Mouse (Mus musculus): ENCODE data around the gene Pid1.
"Not testable (repeated sequence)": the region's sequence is repeated elsewhere in the genome, so short reads cannot be mapped to it uniquely, and the experiment has no call there.

The Pid1 gene

DNA sequence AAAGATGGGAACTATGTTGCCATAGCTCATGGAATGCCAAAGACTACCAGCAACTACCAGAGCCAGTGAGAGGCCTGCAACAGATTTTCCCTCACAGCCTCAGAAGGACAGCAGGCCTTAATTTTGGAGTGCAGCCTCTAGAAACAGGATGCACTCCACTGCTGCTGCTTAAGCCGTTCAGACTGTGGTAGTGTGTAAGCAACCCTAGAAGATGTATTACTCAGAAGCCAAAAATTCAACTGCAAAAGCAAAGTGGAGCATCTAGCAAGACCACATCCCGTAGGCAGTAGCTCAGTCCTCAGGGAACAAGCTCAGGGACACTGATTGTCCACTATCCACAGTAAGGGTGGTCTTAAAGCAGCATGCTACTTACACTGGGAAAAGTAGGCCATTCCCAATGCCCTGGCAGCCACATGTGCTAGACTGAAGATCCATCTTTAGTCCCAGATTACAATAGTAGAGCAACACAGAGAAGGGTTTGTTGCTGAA lies 92.2 kb downstream of the Pid1 start:
- no peak for DNase-seq (ENCODE audit: low spot score)

DNA sequence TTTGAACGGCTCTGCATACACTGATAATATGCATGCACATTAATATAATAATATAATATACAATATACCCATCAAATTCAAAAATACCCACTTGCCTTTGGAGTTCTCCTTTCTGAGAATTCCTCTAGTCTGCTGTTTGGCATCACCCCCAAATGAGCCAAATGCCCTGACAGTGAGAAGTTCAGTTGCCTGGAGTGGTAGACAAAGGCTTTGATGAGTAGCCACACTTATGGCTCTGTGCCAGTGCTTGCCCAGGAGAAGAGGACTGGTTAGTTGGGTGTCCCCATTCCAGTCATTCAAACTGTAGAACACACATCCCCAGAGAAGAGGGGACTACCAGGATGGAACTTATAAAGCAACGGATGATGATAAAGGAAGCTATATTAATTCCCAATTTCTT lies 106.3 kb downstream of the Pid1 start:
- no peak for DNase-seq (ENCODE audit: low spot score)

GRCm38 (mm10) chr1:84254361-84254760 lies 109.6 kb downstream of the Pid1 start:
- DNase-seq (ENCODE audit: low spot score), result no peak

DNA sequence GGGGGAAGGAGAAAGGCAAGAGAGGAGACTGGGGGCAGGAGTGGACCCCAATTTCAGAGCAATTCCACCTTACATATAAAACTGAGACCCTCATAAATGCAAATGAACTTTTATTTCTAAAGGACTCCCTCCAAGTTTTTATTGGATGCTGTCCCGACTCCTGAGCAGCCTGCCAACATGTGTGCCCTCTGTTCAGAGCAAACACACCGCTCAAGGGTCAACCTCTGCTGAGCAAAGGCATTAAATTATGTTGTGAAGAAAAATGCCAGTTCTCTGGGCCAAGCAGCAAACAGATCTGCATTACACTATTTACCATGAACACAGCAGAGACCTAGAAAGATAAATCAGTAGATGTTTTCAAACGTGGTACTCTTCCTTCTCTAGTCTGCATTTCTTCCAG lies 110.1 kb downstream of the Pid1 start:
- DNase-seq (ENCODE audit: low spot score), result no peak

DNA sequence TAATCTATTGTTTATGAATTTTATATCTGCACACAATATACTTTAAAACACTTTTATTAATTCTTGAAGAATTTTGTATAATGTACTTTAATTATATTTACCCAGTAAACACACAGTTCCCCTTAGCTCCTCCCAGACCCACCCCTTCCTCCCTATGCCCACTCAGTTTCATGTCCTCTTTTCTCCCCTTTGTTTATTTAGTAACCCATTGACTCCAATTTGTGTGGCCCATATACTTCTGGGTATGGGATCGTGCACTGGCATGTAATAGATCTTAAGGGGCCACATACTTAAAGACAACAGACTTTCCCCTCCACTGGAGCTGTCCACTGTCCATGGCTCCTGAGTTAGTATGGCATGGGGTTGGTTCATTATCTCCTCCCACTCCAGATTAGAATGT lies 112.8 kb downstream of the Pid1 start:
- no peak for DNase-seq (ENCODE audit: low spot score)

DNA sequence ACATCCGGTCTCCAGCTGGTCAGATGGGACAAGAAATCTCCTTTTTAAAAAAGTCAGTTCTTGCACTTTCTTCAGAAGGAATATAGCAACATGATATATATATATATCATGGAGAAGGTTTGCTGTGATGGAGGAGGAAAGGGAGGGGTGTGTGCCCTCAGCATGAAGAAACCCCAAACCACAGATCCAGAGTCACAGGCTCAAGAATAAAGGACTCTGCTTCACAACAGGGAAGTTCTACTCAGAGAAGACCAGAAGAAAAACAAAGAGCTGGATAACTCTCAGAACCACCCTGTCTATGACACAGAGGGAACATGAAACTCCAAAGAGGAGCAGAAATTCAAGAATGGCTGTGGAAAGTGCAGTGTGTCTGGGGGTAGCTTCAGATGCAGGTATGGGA lies 113.2 kb downstream of the Pid1 start:
- DNase-seq (ENCODE audit: low spot score), result no peak

DNA sequence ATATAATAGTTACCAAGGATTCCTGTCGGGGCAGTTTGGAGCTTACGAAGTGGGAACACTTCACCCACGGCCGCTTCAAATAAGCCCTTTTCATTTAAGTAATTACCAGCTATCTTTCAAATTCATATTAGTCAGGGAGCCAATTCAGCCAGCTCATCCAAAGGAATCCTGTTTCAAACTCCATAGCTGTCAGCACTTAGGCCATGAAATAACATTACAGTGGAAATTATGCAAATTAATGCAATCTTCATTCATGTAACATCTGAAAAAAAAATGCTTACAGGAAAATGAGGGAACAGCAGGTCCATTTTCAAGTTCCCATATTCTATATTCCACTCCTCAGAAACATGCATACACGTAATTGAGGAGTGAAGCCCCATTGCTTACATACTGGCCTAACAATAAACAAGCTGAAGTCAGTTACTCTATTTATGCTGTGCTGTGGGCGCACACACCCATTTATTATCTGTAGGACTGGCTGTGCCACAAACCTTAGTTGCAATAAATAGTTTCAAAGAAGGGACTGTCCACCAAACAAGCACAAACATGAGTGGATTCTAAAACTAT lies 114.1 kb downstream of the Pid1 start:
- DNase-seq (ENCODE audit: low spot score), result no peak

DNA sequence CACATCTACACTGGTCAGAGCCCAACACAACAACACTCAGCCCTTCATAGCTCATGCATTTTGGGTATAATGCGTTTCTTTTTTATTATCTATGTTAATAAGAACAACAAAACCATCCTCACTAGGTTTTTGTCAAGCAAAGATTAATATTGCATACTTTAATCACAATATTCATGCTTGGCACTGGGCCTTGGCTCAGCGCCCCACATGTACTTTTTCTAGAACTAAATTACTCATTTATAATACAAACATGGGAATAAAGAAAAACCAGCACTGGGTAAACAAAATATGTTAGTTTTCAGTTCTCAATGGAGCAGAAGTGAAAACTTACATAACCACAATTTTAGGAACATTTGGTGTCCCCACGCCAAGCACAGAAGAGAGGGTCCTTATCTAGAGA lies 116.9 kb downstream of the Pid1 start:
- DNase-seq (ENCODE audit: low spot score), result no peak

DNA sequence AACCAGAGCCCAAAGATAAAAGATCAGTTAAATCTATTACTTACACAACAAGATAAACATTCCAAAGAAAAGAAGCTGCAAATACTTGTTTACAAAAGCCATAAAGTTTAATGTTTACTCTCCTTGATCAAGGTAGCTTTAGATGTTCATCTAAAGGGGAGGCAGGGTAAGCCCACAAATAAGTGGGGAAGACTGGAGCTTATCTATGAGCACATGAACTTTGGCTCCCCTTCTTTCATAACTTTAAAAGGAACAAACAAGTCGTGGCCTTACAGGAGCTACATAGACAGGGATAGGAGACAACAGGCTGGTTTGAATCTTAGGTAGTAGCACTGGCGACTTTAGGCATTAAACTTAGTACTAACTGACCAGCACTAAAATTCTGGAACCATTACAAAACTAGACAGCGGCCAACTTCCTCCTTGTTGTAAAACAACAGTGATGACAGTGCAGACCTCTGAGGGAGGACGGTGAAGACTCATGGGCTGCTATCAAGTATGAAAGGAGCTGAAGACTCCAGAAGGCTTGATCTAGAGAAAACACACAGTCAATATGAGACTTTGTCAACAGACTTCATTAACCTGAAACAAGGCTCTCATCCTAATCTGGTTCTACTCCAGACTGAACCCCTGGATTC lies 122.7 kb downstream of the Pid1 start:
- DNase-seq (ENCODE audit: low spot score), result no peak

- no peak for DNase-seq (ENCODE audit: low spot score)
These were observed 123.8 kb downstream of the Pid1 start for GRCm38 (mm10) chr1:84240203-84240602.

DNA sequence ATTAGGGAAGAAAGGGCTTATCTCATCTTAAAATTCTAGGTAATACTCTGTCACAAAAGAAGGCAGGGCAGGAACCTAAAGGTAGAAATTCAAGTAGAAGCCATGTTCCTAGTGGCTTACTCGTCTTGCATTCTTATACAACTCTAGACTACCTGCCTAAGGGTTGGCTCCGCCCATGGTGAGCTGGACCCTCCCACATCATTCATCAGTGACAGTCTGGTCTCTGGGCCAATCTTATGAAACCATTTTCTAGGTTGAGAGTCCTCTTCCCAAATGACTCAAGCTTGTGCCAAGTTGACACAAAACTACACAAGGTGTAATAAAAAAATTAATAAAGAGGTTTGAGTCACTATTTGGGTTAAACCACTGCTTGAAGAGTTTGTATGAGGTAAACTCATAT lies 133.5 kb downstream of the Pid1 start:
- no peak for DNase-seq (ENCODE audit: low spot score)

DNA sequence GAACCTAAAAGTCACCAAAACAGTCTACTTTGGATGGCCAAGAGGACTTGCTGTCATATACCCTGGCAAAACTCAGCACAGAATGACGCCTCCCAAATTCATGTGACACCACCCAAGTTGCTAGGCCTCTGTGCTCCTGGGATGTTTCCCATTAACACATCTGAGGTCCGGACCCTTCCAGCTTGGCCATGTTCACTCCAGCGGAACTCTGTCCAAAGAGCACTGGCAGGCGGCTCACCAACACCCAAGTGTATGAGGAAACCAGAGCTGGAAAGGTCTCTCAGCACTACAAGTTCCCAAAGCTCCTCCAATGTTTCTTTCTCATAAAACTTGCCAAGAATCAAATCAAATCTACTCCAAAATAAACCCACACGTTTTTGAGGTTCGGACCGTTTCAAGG lies 138.4 kb downstream of the Pid1 start:
- DNase-seq (ENCODE audit: low spot score), result no peak

GRCm38 (mm10) chr1:84222051-84222450 lies 141.9 kb downstream of the Pid1 start:
- DNase-seq (ENCODE audit: low spot score), result no peak

- DNase-seq (ENCODE audit: low spot score), result peak; percentile 16
These were observed 145.4 kb downstream of the Pid1 start for GRCm38 (mm10) chr1:84218605-84219004.

DNA sequence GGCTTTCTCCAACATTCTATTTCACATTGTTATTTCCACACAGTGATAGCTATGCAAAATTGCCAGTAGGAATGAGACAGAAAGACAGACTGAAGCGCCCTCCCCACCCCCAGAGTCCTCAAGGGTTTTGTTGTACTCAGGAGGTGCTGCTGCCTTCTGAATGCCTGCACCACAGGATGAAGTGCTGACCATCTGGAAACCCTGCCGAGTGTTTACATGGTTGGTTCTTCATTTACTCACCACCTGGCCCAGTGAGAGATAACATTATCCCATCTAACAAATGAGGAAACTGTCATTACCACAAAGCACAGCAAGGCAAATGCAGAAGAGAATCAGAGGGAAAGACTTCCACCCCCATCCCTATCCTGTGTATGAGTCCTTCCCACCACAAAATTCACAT lies 146.2 kb downstream of the Pid1 start:
- DNase-seq (ENCODE audit: low spot score), result no peak

DNA sequence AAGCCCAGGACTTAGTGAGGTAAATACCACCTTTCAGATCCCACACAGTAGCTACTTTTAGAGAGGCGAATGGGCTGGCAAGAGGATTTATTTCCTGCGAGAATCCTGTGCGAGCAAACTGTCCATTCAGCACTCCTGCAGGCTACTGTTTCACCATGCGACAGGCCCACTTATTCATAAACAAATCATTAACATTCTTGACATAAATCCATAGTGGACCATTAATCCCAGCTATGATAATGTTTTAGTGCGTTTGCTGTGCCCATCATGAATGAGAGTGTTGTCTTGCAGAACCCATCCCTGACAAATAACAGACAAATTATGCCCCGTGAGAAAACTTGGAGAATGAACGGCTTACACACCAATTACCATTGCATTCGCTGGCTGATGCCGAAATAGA lies 152.5 kb downstream of the Pid1 start:
- no peak for DNase-seq (ENCODE audit: low spot score)

GRCm38 (mm10) chr1:84205746-84206145 lies 158.2 kb downstream of the Pid1 start:
- DNase-seq (ENCODE audit: low spot score), result not testable (repeated sequence)

DNA sequence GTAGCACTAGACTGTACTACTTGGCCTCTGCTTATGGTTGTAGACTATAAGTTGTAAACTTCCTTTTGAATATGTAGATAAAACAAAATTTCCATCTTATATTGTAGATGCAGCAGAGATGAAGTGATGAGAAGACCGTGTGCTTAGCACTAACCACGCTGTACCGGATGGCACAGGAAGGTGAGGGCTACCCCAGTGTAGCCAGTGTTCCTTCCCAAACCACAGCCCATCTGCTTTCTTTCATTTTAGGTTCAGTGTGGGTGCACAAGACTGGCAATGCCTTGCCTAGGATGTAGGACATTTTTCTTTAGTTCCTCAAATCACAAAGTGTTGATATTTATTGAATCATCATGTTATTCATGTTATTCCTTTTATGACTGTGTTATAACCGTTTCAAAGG lies 160.5 kb downstream of the Pid1 start:
- DNase-seq (ENCODE audit: low spot score), result no peak

GRCm38 (mm10) chr1:84199890-84200289 lies 164.1 kb downstream of the Pid1 start:
- no peak for DNase-seq (ENCODE audit: low spot score)

GRCm38 (mm10) chr1:84198887-84199286 lies 165.1 kb downstream of the Pid1 start:
- DNase-seq (ENCODE audit: low spot score), result no peak

- DNase-seq (ENCODE audit: low spot score), result no peak
These were observed 171.8 kb downstream of the Pid1 start for GRCm38 (mm10) chr1:84192167-84192566.

GRCm38 (mm10) chr1:84189446-84189845 lies 174.5 kb downstream of the Pid1 start:
- DNase-seq (ENCODE audit: low spot score), result no peak

DNA sequence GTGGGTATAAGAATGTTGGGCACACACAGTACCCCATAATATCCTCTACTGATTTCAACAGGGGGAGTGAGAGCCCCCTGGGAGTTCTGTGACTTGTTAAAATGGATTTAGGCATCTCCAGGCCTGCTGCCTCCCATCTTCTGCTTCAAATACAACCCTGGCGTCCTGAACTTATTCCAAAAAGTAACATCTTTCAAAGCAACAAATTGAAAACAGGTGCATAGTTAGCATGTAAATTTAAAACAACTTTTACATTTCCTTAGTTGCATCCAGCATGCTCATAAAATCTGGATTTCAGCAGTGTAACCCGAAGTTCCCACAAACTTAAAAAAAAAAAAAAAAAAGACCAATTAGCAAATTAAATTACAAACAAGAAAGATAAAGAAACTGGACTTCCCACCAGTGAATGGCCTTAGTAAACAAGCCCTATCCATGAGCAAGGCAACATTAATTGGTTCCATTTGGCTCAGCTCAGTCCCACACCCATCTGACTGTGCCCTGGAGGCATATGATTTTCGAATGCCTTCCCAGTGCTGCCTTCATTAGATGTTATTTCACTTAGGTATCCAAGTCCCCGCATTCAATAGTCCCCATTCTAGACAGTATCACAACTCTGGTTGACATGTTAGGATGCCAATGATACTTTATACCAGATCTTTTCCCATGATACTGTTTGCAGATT lies 177.1 kb downstream of the Pid1 start:
- DNase-seq (ENCODE audit: low spot score), result no peak

DNA sequence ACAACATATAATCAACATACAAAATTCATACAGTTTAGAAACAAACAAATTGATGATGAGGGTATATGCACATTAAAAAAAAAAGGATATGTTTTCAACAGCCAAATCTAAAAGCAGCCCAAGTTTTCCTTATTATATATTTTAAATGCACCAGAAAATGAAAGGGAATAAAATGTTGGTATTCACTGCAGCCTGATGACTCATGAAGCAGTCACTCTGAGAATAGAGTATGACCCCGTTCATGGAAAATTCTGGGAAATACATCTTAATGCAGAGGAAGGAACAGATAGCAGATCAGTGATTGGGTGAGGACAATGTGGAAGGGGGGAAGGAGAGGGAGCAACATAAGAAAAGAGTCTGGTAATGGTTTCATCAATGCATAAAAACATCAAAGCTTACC lies 186.3 kb downstream of the Pid1 start:
- DNase-seq (ENCODE audit: low spot score), result no peak

All from layer of hippocampus, adult 9-10 months (tissue).